Mouse (Mus musculus): ENCODE data around the gene Wasf3.

GRCm38 (mm10) chr5:146451592-146452254 is 66.9 kb downstream of the Wasf3 start:
- TF ChIP-seq EP300 (optimal IDR thresholded peaks at IDR 0.05) = no peak
- TF ChIP-seq CTCF (IDR thresholded peaks at IDR 0.05; ENCODE audit: low read depth) = no peak

Data from stomach, postnatal 0 days (tissue).